Mouse (Mus musculus) spleen, adult 18-20 months (tissue): ENCODE results near the gene Mrps2.
"Not testable (repeated sequence)": the region's sequence is repeated elsewhere in the genome, so short reads cannot be mapped to it uniquely, and the experiment has no call there.

ENCODE experiments used
- DNase-seq, 2 experiments: peaks; one replicate each; pipeline ENCODE4 v3.0.0; 2022; ENCODE audit warnings: mixed read lengths in 2 of 2

Gene Mrps2

DNA sequence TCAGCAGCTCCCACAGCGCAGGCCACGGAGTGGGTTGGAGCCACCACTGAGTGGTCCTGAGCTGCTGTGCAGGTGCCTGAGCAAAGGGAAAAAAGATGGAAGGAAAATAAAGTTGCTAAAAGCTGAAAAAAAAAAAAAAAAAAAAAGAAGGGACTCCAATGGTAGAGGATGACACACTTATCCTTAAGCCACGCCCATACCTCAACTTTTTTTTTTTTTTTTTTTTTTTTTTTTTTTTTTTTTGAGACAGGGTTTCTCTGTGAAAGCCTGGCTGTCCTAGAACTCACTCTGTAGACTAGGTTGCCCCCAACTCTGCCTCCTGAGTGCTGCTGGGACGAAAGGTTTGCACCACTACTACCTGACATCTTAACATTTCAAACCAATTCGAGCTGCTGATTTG is 10.1 kb downstream of the Mrps2 start:
- not testable (repeated sequence) for DNase-seq

DNA sequence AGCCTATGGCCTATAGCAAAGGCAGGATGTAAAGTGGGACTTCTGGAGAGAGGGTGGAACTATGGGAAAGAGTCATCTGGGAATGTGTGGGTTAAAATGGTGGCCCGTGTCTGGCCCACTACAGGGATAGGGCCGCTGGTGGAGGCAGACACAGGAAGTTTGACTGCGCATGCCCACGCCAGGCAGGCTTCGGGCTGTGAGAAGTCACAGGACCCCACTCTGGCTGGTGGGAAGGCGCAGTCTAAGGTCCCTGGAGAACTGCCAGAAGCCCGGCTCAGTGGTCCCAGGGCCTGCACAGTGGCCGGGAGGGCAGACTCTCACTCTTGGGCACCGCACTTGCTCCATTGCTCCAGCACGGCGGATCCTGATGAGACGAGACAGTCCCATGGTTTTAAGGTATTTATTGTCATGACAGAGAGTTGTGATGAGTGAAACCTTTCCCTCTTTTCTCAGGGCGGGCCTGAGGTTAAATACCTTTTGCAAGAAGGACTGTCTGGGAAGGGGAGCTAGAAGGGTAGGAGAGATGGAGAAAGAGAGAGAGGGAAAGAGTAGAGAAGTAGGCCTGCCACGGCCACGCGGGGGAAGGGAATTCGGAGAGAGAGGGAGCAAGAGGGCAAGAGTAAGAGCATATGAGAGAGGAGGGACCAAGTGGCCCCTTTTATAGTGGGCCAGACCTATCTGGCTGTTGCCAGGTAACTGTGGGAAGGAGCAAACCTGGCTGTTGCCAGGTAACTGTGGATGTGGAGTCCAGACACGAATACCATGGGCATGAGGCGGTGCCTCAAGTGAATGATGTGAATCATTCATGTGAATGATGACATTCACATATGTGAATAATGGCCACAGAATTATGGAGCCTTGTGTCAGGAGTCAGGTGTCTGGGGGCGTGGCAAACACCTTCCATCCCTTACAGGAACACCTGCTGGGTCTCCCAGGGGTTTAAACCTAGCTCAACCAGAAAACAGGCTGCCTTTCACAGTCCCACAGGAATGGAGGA is 11.6 kb downstream of the Mrps2 start:
- no peak for DNase-seq

DNA sequence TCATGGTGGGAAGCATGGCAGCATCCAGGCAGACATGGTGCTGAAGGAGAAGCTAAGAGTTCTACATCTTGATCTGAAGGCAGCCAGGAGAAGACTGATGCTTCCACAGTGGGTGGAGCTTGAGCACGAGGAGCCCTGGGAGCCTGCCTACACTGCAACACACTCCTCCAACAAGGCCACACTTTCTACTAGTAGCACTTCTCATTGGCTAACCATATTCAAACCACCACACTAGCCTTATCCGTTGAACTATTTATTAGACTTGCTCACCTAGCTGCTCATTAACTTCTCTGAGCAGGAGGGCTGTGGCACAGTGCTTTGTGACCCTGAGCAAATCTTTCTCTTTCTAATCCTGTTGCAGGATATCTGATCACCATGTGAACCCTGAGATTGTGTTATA is 16.0 kb downstream of the Mrps2 start:
- no peak for DNase-seq

DNA sequence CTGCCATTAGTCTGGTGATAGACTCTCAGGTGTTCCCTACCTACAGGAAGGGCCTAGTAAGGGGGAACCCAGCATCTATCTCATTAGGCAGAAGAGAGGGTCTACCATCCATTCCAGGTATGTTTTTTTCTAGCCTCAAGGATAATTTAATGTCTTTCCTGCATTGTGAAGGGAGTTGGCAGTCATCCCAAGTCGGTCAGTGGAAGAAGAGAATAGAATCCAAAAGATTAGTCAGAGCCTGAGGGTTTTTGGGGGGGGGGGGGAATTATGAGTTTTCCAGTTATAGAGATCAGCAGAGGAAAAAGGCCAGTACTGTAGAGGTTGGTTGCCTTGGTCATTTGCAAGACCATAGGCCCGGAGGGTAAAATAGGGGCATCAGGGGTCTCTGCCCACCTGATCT is 26.7 kb downstream of the Mrps2 start:
- no peak for DNase-seq

DNA sequence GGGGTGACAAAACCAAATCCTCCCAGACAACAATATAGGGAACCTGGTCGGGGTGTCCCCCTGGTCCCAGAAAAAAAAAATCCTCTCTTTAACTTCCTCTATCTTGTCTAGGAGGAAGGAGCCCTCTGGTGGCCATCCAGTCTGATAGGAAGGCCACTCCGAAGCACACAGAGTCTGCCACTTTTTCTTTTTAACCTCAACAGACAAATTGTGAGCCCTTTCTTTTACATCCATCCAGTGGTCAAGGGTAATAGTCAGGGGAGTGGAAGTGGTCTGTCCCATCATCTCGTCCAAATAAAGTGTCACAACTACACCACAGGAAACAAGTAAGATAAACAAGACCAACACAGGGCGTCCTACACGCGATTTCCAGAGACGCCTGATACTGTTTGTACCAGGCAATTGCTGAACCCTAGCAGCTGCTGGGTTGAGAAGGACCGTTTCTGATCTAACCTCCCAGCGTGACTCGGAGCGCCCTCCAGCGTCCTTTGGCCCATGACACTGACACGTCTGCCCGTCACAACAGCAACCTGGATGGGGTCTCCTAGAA is 27.4 kb downstream of the Mrps2 start:
- DNase-seq: peak in 1 of 2 experiments; percentile 32

DNA sequence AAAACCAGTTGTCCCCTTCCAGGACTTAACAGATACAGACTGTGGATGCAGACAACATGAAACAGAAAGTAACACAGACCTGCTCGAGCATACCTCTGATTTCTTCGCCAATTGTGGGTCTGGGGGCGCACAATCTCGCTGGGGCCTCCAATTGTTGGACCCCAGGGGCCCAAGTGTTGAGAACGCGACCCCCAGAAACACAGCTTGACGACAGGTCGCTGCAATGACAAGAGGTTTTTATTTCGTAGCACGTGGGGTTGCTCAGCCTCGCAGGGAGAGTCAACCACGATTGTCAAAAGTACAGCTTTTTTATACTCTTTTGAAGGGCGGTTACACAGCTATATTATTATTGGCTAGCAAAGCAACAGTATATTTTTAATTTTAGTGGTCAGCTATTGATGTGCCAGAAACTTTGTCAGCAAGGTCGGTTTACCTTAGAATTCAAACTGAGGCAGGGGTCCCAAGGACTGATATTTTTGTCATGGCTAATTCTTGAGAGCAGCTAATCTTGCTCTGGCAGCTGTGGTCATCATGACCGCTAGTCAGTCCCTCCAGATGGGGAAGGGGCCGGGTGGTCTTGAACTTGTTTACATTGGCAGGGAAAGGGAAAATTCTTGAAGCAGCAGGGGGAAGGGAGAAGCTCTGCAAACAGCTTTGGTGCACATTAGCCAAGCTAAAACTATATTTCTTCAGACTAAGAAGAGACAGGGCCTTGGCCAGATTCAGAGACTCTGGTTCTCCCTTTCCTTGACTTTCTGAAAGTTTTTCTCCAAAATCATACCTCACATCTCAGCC is 28.1 kb downstream of the Mrps2 start:
- no peak for DNase-seq

DNA sequence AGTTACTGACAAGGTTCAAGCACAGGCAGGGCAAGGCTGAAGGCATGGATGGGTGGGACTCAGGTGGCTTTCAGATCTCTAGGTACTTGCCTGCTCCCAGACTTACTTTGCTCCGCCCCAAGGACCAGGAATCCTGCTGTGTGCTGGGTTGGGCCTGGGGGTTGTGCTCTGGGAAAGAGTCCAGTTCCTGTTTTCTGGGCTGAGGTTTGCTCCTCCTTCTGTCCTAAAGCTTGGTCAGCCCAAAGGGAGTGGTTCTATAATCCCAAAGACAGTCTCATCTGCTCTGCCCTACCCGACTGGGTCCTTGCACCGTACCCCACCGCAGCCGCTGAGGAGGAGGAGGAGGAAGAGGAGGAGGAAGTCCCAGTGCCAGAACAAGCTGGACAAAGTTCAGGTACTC is 28.8 kb downstream of the Mrps2 start, which contains the start of gene Gbgt1:
Gene Gbgt1, plus strand, starts transcription at position 221 of the 400 bp plus-strand sequence.
- DNase-seq: no peak

DNA sequence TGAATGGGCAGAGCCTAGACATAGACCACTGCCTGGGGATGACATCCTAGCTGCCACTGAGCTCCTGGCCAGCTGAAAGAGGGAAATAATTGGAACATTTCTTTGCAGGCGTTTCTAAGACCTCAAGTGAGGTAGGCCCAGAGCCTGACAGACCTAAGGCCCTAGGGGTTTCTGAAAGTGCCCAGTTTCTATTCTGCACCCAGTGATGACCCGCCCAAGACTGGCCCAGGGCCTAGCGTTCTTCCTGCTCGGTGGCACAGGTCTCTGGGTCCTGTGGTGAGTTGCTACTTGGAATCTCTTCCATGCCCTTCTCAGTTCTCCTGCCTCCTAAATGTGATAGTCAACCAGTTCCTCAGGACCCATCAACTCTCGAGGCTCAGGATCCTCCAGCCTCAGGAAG is 29.7 kb downstream of the Mrps2 start:
- DNase-seq: no peak

DNA sequence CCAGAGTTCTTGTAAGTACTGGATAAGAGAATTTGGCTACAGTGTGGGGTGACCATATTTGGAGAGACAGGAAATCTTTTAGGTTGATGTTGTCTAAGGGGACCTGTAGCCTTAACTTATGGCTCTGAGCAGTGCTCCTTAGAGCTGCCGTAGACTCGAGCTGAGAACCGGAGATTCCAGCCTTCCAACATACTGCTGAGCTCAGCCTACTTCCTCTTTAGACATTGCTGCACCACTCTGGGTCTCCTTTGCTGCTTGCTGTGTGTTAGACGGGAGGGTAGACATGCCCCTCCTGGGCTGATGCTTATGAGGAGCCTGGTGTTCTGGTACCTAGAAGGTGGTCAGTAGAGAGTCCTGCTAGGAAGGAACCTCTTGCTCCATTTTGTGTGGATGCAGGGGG is 30.6 kb downstream of the Mrps2 start:
- no peak for DNase-seq

DNA sequence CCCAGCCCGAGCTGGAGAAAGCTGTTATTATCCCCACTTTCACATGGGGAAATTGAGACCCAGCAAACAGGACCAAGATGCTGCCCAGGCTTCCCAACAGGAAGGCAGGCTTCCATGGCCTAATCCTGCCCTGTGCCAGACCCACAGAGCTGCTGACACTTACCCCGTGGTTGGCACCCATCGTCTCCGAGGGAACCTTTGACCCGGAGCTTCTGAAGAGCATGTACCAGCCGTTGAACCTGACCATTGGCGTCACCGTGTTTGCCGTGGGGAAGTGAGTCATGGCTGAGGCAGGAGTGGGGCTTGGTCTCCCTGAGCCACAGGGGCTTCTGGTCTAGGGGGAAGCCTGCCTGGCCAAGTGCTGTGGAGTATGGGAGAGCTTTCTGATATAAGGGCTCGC is 35.1 kb downstream of the Mrps2 start:
- DNase-seq: no peak

DNA sequence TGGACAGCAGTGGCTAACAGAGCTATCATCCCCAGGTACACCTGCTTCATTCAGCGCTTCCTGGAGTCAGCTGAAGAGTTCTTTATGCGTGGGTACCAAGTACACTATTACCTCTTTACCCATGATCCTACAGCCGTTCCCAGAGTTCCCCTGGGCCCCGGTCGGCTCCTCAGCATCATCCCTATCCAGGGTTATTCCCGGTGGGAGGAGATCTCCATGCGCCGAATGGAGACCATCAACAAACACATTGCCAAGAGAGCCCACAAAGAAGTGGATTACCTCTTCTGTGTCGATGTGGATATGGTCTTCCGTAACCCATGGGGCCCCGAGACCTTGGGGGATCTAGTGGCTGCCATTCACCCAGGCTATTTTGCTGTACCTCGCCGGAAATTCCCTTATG is 36.8 kb downstream of the Mrps2 start:
- no peak for DNase-seq

DNA sequence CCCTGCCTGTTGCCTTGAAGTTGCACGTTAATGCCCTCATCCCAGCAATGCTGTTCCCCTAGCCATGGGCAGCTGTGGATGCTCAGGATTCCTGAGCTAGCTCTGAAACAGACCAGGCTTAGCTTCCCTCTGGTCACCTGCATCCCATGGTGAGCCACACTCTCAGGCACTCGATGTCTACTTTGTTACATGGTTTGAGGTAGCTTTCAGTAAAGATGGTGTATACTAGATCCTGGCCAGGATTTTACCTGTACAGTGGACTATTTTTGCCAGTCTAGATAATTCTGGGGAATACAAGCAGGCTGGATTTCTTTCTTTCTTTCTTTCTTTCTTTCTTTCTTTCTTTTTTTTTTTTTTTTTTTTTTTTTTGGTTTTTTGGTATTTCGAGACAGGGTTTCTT is 37.9 kb downstream of the Mrps2 start, which contains the start of gene Gm10134:
Gene Gm10134, plus strand, starts transcription at position 301 of the 400 bp plus-strand sequence.
- no peak for DNase-seq

DNA sequence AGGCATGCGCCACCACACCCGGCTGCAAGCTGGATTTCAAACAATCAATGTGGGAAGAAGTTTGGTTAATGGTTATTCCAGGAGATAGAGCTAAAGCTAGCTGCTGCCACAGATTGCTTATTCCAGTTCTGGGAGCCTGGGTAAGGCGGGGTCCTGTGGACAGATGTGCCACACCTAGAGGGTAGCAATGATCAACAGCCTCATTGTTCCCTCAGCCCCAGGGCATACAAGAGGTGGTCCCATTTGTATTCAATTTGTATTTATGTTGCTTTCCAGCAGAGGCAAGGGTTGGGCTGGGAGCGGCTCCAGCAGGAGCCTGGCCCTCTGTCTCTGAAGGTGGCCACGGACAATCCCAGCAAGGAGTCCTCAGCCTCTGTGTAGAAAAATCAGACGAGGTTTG is 38.4 kb downstream of the Mrps2 start:
- no peak for DNase-seq

DNA sequence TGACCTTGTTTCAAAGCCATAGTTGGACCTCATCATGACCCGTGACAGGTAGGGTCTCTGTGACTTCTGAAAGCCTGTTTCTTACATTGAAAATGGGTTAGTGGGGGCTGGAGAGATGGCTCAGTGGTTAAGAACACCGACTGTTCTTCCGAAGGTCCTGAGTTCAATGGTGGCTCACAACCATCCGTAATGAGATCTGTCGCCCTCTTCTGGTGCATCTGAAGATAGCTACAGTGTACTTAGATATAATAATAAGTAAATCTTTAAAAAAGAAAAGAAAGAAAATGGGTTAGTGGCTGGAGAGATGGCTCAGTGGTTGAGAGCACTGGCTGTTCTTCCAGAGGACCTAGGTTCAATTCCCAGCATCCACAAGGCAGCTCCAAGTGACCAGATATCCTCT is 43.7 kb downstream of the Mrps2 start:
- DNase-seq: not testable (repeated sequence)

DNA sequence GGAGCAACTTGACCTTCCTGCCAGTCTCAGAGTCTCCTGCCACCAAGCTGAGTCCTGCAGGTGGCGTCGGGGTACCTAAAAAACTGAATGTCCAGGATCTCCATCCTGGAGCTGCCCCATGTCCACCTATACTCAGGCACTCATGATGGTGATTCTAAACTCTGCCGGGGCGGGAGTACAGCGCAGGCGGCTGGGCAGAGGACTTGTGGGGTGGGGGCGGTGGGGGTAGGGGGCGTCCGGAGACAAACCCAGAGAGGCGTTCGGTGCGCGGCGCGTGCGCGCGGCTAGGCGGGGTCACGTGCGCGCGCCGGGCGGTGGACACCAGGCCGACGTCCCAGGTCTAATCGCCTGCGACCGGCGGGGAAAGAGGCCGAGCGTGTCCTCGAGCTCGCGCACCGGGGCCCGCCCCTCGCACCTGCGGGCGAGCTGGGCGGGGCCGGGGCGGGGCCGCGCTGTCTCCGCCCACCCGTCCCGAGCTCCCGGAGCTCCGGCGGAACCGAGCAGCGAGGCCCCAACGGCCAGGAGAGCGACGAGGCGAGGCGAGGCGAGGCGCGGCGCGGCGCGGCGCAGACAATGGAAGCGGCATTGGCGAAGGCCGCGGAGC is 45.0 kb downstream of the Mrps2 start, which contains the start of gene Ralgds:
Gene Ralgds, plus strand, starts transcription at position 328 of the 604 bp plus-strand sequence.
- peak; percentile 64 to 71 for DNase-seq

DNA sequence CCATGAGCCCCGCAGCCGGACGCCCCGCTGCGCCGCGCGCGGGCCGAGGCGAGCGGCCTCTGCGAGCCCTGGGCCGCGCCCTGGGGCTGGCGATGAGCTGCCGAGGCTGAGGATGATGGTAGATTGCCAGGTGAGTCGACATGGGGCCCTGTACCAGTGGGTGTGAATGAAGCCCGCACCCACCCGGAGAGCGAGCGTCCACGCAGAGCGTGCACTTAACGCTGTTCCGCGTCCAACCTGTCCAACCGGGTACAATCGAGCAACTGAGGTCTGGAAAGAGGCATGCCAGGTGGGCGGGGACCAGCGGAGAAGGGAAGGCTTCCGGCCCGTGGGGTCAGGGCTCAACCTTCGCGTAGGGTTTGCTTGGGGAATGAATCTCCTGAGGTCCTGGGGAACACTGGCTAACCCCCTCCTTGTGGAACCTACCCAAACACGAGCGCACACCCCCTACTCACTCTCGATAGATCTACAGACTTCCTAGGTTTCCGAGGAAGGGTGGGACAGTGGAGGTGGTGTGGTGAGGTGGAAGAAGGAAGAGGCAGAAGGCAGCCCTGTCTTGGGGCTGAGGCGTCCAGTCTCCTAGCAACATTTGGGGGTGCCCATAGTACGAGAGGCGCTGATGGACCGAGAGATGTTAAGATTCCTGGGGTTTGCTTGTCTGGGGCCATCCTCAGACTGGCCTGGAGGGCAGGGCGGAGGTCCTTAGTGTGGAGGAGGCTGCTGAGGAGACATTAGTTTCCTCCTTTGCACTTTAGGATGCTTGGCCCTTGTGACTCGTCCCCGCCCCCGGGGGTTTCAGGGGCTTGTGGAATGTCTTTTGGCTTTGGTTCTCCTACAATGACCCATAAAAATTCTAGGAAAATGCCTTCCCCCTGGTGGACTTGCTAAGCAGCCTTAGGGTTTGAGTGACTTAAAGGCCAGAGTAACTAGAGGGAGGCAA is 45.8 kb downstream of the Mrps2 start:
- DNase-seq: peak in 1 of 2 experiments; percentile 47

DNA sequence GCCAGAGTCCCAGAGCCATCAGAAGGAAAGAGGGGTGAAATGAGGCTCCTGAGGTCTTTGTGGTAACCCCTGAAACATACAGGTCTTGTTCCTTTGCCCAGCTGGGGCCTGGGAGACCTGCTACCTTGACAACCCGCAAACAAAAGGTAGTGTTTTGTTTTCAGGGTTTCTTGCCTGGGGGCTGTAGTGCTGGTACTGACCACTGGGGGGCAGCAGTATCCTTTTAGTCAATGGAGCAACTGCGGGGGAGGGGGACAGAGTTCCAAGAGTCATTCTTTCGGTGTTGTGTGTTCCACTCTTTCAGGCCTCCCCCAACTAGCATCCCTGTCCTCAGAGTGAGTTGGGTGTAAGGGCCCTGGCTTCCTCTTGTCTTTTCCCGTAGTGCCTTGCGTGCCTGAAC is 46.6 kb downstream of the Mrps2 start:
- DNase-seq: peak; percentile 66 to 89

DNA sequence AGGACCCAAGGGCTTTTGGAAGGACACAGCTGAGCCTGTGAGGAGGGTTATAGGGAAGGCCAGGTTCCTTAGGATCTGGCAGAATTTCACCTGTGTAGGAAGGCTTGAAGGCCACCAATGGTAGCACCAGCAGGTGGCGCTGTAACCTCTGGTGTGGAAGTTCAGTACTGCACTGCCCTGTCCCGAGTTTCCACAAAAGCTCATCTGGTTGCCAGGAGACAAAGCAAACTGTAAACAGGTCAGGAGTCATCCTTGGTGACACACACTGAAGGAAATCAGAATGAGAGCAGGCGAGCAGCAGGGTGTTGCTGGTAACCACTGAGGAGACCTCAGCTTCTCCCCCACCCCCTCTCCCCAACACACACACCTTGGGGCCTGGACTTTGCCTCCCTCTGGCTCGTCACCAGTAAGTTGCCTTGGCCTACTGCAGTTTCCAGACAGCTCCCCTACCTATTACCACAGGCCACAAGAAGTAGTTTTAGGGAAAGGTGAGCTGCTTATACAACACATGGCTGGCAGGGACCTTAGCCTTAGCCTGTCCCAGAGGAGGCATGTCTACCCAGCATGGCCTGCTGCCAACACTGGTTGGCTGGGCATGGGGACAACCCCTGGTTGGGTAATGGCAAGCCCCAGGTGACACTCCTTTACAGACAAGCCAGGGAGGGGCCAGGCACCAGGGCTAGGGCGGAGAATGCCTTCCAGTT is 49.5 kb downstream of the Mrps2 start:
- peak; percentile 66 to 88 for DNase-seq

DNA sequence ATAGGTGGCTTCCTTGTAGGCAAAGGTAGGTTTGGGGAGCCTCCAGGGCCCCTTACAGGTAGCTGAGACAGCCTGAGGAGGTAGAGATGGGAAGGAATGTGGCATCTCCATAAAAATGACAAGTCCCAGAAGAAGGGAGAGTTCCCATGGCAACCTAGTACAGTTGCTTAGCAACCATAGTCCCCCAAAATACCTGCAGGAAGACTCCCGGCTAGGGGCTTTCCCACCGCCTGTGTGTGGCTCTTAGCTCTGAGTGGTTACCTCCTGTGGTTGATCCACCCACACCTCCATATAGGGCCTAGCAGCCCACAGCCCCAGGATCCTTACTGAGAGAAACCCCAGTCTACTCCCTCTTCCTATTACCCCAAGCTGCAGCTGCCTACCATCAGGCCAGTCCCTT is 50.4 kb downstream of the Mrps2 start:
- DNase-seq: peak in 1 of 2 experiments; percentile 40

DNA sequence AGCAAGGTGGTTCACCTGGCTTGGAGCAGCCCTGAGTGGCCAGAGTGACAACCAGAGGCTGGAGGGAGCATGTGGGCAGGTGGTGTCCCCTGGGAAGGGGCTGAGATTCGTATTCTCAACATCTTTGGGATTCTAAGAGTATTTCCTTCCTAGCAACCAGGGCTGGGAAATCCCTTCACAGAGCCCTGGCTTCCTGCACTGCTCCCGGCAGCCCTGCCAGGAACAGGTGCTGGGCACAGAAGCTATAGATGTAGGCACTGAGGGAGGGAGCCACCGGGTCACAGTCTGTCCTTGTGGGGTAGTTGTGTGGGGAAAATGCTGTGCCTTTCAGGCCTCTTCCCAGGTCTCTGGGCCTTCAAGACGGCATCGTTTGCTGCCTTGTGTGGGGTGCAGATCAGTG is 52.7 kb downstream of the Mrps2 start:
- no peak for DNase-seq
